Mouse (Mus musculus) intestine, embryonic 15.5 days (tissue): ENCODE results near the gene Tnrc18. TPM values are rescaled to one million over a fixed set of nuclear protein-coding genes. Genes with fewer than 3 reads are reported as not detected.

Experiments used
- ATAC-seq: fragments of 200-750 bp; cut with Nextera tagmentation; 2 replicates; pipeline ENCODE4 v1.8.0; 2017; ENCODE audit warnings: moderate TSS enrichment, moderate library complexity
- H3K27ac ChIP-seq: fragments of 300-500 bp; sonication (generic); 2 replicates; pipeline ENCODE4 v1.5.1; 2015; ENCODE audit warnings: mild to moderate bottlenecking, inconsistent platforms
- H3K27me3 ChIP-seq: fragments of 300-500 bp; sonication (generic); replicated peaks from 2 replicates; pipeline ENCODE4 v1.6.1; 2015; ENCODE audit warnings: inconsistent platforms
- H3K36me3 ChIP-seq: fragments of 300-500 bp; sonication (generic); 2 replicates; pipeline ENCODE4 v1.6.1; 2015; ENCODE audit warnings: inconsistent platforms
- H3K4me1 ChIP-seq: fragments of 300-500 bp; sonication (generic); replicated peaks from 2 replicates; pipeline ENCODE4 v1.6.1; 2015; ENCODE audit warnings: inconsistent platforms
- H3K4me2 ChIP-seq: fragments of 300-500 bp; sonication (generic); replicated peaks from 2 replicates; pipeline ENCODE4 v1.6.1; 2015; ENCODE audit warnings: mild to moderate bottlenecking, inconsistent platforms
- H3K4me3 ChIP-seq: fragments of 300-500 bp; sonication (generic); replicated peaks from 2 replicates; pipeline ENCODE4 v1.5.1; 2015; ENCODE audit warnings: inconsistent platforms
- H3K9ac ChIP-seq: fragments of 300-500 bp; sonication (generic); 2 replicates; pipeline ENCODE4 v1.6.1; 2015; ENCODE audit warnings: inconsistent platforms
- H3K9me3 ChIP-seq: fragments of 300-500 bp; sonication (generic); 2 replicates; pipeline ENCODE4 v1.6.1; 2016; ENCODE audit warnings: inconsistent platforms
- WGBS: fragments of 180-500 bp; shearing (Covaris S2); methylation state at CpG from one replicate; pipeline ENCODE4 v1.1.7; 2015; 5-methylcytosine and 5-hydroxymethylcytosine counted together
- polyA plus RNA-seq: library from polyadenylated mRNA; unstranded; fragments of >200 nt; fragmentation: Nextera tagmentation; extraction: Ambion mirVana; gene quantifications from 2 replicates; pipeline ENCODE4 v1.2.1, GENCODE M21; 2015

The Tnrc18 gene
- polyA plus RNA-seq, 1 experiment from 2014 or later = 19.5 TPM

- ATAC-seq = no peak
- Histone ChIP-seq H3K9me3 (no peaks in the 10 kb centered on the region), H3K9ac (no peak overlapping the region), H3K27me3 (no peaks in the 10 kb centered on the region), H3K4me2 (no peak overlapping the region), H3K4me3 (no peak overlapping the region), H3K27ac (no peak overlapping the region), H3K4me1 (no peaks in the 10 kb centered on the region), H3K36me3 (no peaks in the 10 kb centered on the region)
- 92% methylated on average over 5 of the region's 5 CpGs for WGBS
These were observed 134.9 kb downstream of the Tnrc18 start for GRCm38 (mm10) chr5:142682529-142682928.

DNA sequence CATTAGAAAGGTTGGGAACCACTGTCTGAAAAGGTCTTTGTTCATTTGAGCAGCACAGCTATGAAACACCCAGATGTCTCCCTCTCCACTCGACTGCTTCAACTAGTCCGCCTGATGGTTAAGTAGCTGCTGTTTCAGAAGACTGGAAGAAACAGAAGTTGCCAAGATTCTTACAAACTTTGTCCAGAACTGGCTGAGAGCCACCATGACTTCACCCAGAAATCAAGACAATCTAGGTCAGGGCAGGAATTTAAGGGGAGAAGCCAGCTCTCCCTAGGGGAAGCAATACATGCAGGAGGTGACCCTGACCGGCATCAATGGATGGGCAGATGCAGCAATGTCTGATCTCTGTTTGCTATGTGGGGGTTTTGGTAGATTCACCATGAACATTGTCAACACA lies 135.6 kb downstream of the Tnrc18 start:
- Histone ChIP-seq H3K4me2 (no peak overlapping the region), H3K27me3 (no peaks in the 10 kb centered on the region), H3K36me3 (no peaks in the 10 kb centered on the region), H3K4me3 (no peak overlapping the region), H3K27ac (no peak overlapping the region), H3K4me1 (no peaks in the 10 kb centered on the region), H3K9ac (no peak overlapping the region), H3K9me3 (no peaks in the 10 kb centered on the region)
- ATAC-seq = no peak
- 78% methylated on average over 3 of the region's 3 CpGs for WGBS

- H3K27ac ChIP-seq = no peak overlapping the region
- 100% methylated on average over 1 of the region's 1 CpGs for WGBS
- ATAC-seq = no peak
- H3K27me3 ChIP-seq = no peaks in the 10 kb centered on the region
- H3K9me3 ChIP-seq = no peaks in the 10 kb centered on the region
- H3K4me3 ChIP-seq = no peak overlapping the region
- H3K4me1 ChIP-seq = no peaks in the 10 kb centered on the region
- H3K36me3 ChIP-seq = no peaks in the 10 kb centered on the region
- H3K9ac ChIP-seq = no peak overlapping the region
- no peak overlapping the region for H3K4me2 ChIP-seq
These were observed 138.4 kb downstream of the Tnrc18 start for GRCm38 (mm10) chr5:142679065-142679464.

DNA sequence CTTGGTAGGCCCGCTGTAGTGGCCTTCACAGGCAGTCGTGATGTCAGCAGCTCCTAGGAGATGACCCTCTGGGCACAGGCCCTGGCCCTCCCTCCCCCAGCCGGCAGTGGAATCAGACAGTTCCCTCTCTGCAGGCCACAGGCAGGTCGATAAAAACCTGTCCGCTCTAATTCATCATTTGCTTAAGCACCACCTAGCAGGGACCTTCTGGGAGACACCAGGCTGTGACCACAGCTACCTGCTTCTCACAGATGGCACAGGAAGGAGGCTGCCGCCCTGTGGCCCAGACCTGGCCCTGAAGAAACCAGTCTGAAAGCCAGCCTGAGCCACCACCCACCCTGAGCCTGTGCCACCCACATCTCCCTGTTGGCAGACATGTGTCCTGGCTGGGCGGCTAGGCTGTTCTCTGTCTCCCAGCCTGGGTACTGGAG lies 139.3 kb downstream of the Tnrc18 start:
- Histone ChIP-seq H3K27me3 (no peaks in the 10 kb centered on the region), H3K27ac (no peak overlapping the region), H3K9me3 (no peaks in the 10 kb centered on the region), H3K4me3 (no peak overlapping the region), H3K4me2 (no peak overlapping the region), H3K9ac (no peak overlapping the region), H3K36me3 (no peaks in the 10 kb centered on the region), H3K4me1 (no peaks in the 10 kb centered on the region)
- 54% methylated on average over 7 of the region's 7 CpGs for WGBS
- ATAC-seq = no peak

Other genes starting within 250 kb of the Tnrc18 start
- gene Mmd2, start 208.9 kb downstream of the Tnrc18 start, polyA plus RNA-seq = 1.7 and 2.0 TPM in 2 replicates
- 37.5 and 37.8 TPM in 2 replicates for gene Wipi2, start 190.0 kb downstream of the Tnrc18 start, polyA plus RNA-seq
- 6.3 and 8.4 TPM in 2 replicates for gene Slc29a4, start 125.2 kb downstream of the Tnrc18 start, polyA plus RNA-seq
- gene Fbxl18, start 77.8 kb upstream of the Tnrc18 start, polyA plus RNA-seq = 11.1 and 11.4 TPM in 2 replicates
- gene Actb, start 89.1 kb upstream of the Tnrc18 start, polyA plus RNA-seq = 14,579 and 17,104 TPM in 2 replicates
- 140 and 170 TPM in 2 replicates for gene Fscn1, start 142.7 kb upstream of the Tnrc18 start, polyA plus RNA-seq